Mouse (Mus musculus) liver, adult 2 months (tissue): ENCODE results near the gene Phlda2.

Experiments used
- CTCF ChIP-seq: fragments of 200-500 bp; IDR thresholded peaks from 2 replicates; pipeline ENCODE4 v1.5.1; 2011; ENCODE audit warnings: low read depth, low read length, control low read depth
- POLR2A ChIP-seq: fragments of 200-500 bp; IDR thresholded peaks from 2 replicates; pipeline ENCODE4 v1.6.1; 2011; ENCODE audit warnings: low read length, control low read depth; ENCODE audit not compliant: insufficient read depth; ENCODE audit errors: extremely low read depth

GRCm38 (mm10) chr7:143460217-143460834, 42.6 kb downstream of the Phlda2 start:
- no peak for TF ChIP-seq CTCF
- TF ChIP-seq POLR2A: no peak
